Mouse (Mus musculus) mature B cell (primary cell): Measurements from ENCODE around the gene Dcun1d2.

Source experiments
- in situ Hi-C: fragments of 300-500 bp; cut with MboI; formaldehyde crosslinking; loops from 2 replicates; pipeline ENCODE4 v1.14.3; 2019

Gene Dcun1d2

GRCm38 (mm10) chr8:13254019-13254418, 33.9 kb downstream of the Dcun1d2 start, which contains the start of gene Adprhl1:
Gene Adprhl1, minus strand, starts transcription at chr8:13254162.
- in situ Hi-C loops = no loop called here

GRCm38 (mm10) chr8:13253413-13253812, 34.5 kb downstream of the Dcun1d2 start:
- in situ Hi-C loops = no loop called here

- in situ Hi-C loops = no loop called here
Observed at GRCm38 (mm10) chr8:13252837-13253236, 35.1 kb downstream of the Dcun1d2 start.

- in situ Hi-C loops = no loop called here
Observed at GRCm38 (mm10) chr8:13244343-13244880, 43.5 kb downstream of the Dcun1d2 start.

- in situ Hi-C loops = no loop called here
Observed at GRCm38 (mm10) chr8:13242985-13243870, 44.7 kb downstream of the Dcun1d2 start.

- in situ Hi-C loops = no loop called here
Observed at GRCm38 (mm10) chr8:13240691-13241090, 47.2 kb downstream of the Dcun1d2 start.

GRCm38 (mm10) chr8:13240055-13240454, 47.9 kb downstream of the Dcun1d2 start:
- in situ Hi-C loops = no loop called here

- in situ Hi-C loops = no loop called here
Observed at GRCm38 (mm10) chr8:13234803-13235202, 53.1 kb downstream of the Dcun1d2 start.

GRCm38 (mm10) chr8:13230471-13230870, 57.5 kb downstream of the Dcun1d2 start:
- in situ Hi-C loops = no loop called here

GRCm38 (mm10) chr8:13229802-13230201, 58.1 kb downstream of the Dcun1d2 start:
- in situ Hi-C loops = no loop called here

GRCm38 (mm10) chr8:13228923-13229610, 58.9 kb downstream of the Dcun1d2 start:
- in situ Hi-C loops = no loop called here

- in situ Hi-C loops = no loop called here
Observed at GRCm38 (mm10) chr8:13227184-13227583, 60.7 kb downstream of the Dcun1d2 start.

GRCm38 (mm10) chr8:13226288-13226687, 61.6 kb downstream of the Dcun1d2 start:
- in situ Hi-C loops = no loop called here

GRCm38 (mm10) chr8:13224426-13224825, 63.5 kb downstream of the Dcun1d2 start:
- in situ Hi-C loops = no loop called here

GRCm38 (mm10) chr8:13218441-13218840, 69.5 kb downstream of the Dcun1d2 start:
- in situ Hi-C loops = no loop called here

GRCm38 (mm10) chr8:13217986-13218385, 69.9 kb downstream of the Dcun1d2 start:
- in situ Hi-C loops = no loop called here

- in situ Hi-C loops = no loop called here
Observed at GRCm38 (mm10) chr8:13217093-13217492, 70.8 kb downstream of the Dcun1d2 start.

- in situ Hi-C loops = no loop called here
Observed at GRCm38 (mm10) chr8:13216386-13216785, 71.5 kb downstream of the Dcun1d2 start.

GRCm38 (mm10) chr8:13213479-13214268, 74.3 kb downstream of the Dcun1d2 start:
- in situ Hi-C loops = no loop called here

GRCm38 (mm10) chr8:13209770-13210169, 78.2 kb downstream of the Dcun1d2 start:
- in situ Hi-C loops = no loop called here

- in situ Hi-C loops = no loop called here
Observed at GRCm38 (mm10) chr8:13208627-13209355, 79.1 kb downstream of the Dcun1d2 start.
